Mouse (Mus musculus) forelimb bud, embryonic 11.5 days (tissue): ENCODE measurements at regions not wholly inside any gene's neighbourhood (a gene's known extent, or its start where the extent isn't known, plus 50 kb on each side); places are given as distances from the start of the nearest gene placed in this dataset.

Experiments
- DNase-seq: peaks from one replicate; pipeline ENCODE4 v3.0.0-alpha.2; 2012; ENCODE audit warnings: low read depth, low spot score

DNA sequence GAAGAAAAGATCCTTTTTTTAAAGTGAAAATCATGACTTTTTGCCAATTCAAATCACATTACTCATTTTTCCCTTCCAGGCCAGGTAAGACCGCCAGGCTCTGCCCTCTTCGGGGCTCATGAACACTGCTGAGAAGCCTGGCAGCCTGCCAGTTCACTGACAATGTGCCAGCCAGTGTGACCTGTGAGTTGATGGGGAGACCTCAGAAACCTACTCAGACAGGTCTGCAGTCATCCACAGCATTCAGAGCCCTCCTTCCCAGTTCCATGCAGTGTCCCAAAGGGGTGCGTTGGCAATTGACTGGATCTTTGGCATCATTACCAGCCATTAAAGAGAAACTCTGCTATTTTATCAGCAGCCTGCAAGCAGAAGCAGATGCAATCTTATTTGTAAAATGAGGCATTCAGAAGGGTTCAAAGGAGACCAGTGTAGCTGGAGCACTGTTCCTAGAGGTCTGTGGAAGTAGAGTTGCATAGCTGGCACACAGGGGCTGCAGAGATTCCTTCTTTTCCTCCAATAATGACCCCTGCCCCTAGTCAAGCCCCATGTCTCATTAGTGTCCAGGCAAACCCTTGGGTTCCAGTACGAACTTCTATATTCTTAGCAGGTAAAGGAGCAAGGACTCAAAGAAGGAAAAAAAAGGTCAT is 384.4 kb downstream of the Rapgef2 start:
- DNase-seq, result no peak

DNA sequence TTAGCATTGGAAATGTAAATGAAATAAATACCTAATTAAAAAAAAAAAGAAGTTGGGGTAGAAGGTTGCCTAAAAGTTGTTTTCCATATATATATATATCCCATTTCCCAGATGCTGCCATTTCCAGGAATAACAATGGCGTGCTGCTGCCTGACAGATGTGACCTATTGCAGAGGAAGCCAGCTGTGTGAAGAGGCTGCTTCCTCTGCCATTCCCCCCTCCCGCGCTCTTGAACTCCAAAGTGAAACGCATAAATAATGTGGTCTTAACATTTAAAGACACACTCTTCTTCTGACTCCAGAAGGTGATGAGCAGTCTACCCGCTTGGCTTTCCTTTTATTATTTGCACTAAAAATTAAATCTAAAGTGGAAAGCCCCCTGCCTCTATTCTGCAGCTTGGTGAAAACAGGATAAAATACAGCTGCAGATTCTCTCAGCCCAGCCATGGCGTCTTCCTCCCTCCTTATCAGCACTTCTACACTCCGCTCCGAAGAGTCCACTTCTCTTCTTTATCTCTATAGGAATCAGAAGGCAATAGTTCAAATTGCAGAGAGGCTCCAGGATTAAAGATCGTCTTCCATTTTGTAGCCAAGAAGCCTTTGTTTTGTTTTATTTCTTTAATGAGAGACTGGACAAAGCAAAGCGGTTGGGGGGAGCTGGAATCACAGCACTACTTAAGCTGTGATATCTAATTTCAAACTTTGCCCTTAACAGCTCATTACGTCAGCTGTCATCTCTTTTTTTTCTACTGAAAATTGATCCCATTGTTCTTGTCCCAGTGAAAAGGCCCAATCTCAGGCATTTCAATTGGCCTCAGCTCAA is 385.1 kb downstream of the Rapgef2 start:
- DNase-seq, result no peak

DNA sequence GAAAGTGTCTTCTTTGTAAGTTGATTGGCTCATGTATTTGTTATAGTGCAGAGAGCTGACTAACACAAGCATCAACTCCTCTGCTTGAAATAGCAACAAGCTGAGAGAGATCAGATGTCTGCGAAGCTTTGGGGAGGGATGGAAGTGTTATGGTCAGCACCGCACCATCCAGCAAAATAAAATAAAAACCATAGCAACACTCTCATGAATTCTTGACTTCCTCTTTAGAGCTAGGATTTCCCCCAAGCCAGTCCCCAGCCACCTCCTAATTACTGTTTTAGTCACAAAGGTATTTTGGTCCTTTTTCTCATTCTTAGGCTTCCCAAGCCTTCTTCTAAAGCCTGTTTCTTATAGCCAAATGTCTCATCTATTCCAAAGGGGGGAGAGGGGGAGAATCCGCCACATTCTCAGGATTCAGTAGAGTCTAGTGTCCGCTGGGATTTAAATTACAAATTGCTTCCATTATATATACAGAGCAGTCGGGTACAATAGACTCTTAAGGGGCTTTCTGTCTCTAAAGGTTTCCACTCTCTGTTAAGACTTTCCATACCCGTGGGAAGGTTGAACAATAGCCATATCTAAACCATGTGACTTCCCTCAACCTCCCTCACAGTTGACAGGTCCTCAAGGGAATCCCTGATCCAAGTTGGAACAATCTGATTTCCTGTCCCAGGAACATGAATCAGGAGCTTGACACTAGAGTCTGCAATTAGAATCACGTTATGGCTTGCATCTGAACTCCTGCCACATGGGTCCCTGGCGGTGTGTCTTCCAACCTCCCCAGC is 386.7 kb downstream of the Rapgef2 start:
- no peak for DNase-seq

DNA sequence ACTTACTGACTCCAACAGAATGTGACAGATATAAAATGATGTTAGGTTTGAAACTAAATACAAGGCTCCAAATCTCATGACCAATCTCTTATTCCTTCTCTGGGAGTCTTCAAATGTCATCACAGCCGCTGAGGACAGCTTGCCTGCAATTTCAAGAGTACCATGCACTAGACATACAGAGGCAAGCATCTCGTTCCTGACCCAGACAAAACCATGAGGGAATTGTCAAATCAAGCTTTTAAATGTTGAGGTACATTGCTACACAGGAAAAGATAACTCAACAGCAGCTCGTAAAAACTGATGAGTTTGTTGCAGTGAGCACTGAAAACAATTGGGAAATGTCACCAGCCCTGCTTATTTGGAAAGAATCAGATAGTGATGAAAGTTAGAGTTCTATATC is 397.0 kb downstream of the Rapgef2 start:
- DNase-seq, result no peak

DNA sequence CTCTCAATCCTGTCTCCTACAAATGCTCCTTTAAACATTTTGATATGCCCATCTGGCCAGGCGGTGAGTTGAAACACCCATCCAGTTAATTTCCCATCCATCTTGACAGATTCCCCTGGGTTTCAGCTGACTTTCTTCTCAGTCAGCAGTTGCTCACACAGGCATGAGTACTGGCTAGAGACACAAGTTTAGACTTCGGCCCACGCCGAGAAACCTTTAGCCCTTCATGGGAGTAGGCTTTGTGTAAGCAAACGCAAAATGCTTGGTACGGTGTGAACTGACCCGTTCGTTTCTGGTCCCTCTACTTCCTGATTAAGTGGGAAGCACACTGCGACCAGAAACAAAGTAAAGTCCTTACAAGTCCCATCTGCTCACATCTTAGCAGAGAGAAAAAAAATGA is 401.6 kb downstream of the Rapgef2 start:
- DNase-seq, result no peak

DNA sequence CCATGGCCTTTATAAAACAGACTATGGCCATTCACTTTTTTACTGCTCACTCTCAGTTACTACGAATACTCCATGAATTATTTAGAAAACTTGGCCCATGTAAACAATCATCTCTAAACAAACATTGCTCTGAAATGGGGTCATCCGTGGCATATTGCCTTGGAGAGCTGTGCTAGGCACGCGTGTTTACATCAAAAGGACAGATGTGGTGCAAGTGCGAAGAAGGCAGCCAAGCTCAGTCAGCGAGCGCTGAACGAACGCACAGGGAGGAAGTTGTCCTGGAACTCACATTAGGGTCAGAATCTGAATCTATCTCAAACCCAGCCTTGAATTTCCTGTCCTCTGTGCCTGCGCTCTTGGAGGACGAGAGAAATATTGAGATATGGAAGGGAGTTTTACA is 402.3 kb downstream of the Rapgef2 start:
- DNase-seq, result no peak

DNA sequence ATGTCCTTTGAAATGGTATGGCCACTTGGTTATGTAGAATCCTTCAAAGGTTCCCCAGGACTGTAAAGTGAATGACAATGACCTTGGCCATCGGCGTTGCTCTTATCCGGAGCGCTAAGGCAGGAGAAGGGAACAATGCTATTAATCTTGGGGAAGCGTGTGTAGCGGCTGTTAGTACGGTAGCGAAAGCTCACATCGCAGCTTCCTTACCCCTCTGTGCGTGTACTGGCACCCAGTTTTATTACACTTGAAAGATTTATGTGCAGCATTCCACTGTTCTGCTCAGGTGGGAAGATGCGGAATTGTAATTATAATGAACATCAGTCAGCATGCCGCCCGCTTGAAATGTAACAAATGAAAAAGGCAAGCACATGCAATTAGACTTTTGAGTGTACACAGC is 406.2 kb downstream of the Rapgef2 start:
- DNase-seq, result no peak

DNA sequence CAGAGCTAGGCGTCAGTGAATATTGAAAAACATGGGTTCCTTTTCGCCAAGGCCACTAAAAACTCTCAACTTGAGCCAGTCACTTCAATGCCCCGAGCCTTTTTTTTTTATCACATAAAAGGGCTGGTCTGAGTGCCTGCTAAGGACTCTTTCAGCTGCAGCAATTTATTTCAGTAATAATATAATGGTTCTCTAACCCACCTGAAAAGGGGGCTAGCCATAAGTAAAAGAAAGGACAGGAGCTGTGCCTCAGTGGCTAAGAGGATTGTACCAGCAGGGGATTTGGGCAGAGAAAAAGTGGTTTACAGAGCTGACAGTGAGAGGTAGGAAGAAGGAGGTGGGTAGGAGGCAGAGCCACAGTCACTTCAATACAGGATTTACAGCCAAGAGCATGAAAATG is 409.0 kb downstream of the Rapgef2 start:
- DNase-seq, result no peak

DNA sequence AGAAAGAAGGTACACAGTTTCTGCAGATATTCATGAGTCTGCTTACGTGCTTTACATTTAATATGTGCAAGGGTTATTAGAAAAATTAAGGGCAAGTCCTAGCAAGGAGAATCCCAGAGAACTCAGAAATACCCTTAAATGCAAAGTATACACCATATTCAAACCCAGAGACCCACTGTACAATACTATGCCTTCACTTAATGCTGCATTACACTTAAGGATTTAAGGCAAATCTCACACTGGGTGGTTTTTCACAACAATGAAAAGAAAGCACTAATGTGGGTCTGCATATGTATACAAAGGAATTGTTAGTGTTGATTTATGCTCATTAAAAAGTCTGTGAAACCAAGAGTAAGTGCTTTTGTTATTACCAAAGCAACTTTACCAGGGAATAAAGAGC is 419.4 kb downstream of the Rapgef2 start:
- DNase-seq, result no peak

DNA sequence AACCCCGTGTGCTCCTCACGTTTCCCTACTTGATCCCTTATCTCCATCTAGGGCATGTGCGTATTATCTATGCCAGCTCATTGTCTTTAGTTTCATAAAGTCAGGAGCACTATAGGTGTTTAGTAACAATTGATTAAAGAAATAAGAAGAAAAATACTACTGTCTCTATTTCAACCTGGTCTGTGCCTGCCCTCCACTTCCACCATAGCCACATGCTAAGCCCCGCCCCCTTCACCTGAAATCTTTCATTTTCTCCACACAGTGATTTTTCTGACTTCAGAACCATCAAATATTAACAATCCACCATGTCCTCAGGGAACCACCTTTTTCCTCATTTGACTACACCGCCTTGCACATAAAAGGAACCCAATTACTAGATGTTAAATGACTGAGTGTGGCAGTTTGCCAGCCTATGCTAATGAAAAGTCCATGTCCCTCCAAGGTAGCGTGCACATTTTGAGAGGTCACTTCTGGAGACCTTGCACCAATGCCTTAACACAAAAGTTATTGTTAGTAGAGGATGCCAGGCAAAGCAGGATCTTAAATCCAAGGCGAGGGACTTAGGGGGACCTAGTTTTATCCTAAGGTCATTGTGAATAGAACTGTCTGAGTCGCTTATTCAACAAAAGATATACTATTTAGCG is 420.1 kb downstream of the Rapgef2 start:
- no peak for DNase-seq

DNA sequence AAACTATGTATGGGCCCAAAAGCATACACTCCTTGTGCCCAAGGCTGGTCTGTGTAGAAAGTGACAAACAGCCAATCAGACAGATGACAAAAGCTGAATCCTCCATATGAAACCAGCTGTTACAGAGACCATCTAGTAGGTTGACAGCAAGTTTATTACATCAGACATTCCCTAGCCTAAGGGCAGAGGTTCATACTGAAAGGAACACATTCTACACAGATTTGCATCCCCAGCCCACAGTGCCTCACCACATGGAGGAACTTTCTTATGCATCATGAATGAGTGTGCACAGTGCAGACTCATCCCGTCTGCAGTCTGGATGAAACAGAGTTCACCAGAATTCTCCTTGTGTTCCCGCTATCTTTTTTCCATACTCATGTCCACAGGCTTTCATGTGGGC is 423.3 kb downstream of the Rapgef2 start:
- DNase-seq, result no peak

DNA sequence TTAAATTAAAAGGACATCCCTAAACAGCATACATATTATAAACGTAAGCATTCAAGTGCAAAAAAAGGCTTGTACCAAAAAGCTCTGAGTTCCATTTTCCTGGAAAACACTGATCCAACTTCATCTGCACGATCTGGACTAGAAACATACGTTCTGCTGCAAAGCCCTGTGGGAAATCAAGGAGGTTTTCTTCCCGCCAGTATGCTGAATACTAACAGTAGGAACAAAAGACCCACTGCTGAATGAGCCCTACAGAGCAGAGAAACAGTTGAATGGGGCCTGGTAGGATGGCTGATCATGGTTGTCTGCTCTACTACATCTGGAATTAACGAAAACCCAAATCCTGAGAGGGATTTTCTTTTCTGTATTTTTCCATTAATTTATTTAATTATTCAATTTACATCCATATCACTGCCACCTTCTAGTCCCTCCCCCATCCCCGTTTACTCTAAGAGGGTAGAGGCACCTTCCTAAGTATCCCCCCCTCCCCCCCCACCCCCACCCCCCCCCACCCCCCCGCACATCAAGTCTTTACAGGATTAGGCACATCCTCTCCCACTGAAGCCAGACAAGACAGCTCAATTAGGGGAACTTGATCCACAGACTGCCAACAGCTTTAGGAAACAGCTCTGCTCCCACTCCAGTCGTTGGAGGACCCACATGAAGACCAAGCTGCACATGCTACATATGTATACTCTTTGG is 439.5 kb downstream of the Rapgef2 start:
- no peak for DNase-seq

DNA sequence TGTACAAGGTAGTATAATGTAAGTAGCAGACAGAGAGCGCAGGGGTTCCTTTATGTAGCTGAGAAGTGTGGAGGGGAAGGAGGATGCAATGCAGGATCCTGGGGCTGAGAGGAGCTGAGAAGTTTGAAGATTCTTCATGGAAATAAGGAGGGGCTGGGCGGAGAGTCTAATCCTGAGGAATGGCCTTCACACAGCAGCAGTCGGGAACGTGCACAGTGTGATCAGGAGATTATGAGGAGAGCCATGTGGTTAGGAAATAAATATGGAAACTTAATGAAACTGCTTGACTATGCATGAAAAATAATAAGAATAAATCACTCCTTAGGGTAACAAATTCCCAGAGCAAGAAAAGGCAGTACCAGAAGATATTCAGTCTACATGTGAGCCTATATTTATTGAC is 445.1 kb downstream of the Rapgef2 start:
- no peak for DNase-seq

DNA sequence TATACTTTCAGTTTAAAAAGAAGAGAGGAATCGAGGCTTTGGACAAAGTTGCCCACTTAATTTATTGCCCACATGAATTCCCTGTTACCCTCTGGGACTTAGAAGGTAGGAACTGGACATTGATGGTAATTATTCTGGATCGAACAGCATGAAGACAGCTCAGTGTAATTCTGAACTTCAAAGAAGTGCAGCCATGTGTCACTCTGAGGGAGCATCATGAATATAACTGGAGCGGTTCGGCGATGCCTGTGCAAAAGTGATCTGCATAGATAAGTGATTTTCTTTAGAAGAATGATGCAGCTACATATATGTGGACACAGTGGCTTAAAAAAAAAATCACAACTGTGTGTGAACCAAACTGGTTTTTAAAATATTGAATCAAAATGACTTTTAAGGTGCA is 449.5 kb downstream of the Rapgef2 start:
- DNase-seq, result no peak

DNA sequence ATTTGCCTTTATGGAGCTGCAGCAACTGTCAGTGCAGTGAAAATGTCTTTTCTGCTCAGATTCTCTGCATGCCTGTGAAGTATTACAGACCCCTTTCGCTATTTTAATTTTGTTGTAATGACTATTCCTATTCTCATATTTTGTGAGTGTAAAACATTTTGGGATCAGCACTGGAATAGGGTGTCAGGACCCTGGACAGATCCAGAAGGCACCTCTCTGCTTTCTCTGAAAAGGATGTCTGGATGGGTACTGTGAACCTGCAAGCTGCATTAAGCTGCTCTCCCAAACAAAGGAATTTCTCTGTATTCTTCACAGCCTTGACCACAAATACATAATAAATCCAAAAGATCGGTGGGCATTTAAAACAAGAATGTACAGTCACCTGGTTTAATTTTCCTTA is 460.8 kb downstream of the Rapgef2 start:
- DNase-seq, result peak; percentile 55

DNA sequence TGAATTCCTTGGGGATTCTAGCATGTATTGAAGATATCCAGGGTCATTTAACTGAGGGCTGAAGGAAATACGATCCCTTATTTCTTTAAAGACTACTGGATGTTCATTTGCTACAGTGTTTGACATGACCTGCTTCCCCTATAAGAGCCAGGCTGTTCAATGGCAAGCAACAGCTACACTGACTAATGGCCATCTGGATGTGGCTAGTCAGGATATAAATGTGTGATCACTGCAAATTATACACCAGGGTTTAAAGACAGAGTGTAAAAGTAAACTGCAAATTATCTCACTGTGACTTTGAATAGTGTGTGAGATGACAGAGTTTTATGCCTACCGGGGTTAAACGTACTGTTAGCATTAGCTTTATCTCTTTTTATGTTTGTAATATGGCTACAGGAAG is 473.9 kb downstream of the Rapgef2 start:
- DNase-seq, result no peak

DNA sequence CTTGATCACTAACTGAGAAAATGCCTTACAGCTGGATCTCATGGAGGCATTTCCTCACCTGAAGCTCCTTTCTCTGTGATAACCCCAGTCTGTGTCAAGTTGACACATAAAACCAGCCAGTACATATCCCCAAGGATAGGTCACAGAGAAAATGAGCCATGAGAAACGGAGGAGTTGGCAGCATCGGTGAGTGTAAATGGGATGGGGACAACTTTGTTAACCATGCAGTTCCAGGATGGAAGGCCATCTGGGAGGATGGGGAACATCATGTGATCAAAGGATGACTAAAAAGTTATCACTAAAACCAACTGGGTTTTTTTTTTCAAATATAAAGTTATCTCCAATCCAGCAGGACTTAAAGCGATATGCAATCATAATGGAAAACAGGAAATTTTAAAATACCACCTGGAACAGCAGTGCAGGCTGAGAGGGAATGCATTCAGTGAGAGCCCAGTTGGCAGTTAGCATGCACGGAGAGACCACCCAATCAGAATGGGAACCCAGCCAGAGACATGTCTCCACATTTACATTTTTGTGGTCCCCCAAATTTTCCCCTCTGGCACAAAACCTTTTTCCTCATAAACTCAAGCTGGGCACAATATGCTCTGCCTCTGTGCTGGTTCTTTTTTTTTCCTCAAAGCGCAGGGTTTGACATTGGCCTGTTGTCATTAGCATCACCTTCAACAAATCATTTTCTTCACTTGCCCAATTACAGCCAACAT is 475.7 kb downstream of the Rapgef2 start:
- no peak for DNase-seq

DNA sequence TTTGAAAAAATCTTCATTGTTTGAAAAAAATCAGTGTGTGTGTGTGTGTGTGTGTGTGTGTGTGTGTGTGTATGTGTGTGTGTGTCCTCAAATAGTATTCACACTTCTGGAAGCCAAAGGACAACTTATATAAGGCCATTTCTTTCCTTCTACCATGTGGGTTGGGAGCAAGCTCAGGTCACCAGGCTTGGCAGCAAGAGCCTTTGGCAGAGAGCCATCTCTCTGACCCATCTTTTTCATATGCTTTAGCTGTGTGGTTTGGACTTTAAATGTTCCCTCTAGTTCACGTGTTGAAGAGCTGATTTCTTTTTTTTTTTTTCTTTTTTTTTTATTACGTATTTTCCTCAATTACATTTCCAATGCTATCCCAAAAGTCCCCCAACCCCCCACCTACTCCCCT is 483.1 kb downstream of the Rapgef2 start:
- no peak for DNase-seq

DNA sequence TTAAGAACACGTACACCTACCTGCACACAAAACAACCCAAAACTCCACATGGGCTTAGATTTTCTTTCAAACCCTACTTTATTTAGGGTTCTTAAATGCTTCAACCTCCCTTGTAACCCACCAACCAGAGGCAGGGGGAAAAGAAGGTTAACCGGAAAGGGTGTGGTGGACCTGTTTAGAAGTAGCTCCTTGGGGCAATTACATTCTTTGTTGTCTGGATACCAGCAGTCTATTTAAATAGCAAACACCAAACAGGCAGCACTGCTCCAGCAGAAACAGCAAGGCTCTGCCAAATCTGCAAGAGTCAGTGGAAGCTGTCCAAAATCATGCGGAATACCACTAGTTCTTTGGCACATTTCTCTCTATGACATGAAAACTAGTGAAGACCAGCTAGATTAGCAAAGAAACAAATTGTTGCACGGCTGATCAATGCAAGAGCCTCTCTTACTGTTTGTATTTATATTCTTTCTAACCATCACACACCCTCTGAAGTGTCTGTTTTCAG is 490.3 kb downstream of the Rapgef2 start:
- DNase-seq, result no peak

DNA sequence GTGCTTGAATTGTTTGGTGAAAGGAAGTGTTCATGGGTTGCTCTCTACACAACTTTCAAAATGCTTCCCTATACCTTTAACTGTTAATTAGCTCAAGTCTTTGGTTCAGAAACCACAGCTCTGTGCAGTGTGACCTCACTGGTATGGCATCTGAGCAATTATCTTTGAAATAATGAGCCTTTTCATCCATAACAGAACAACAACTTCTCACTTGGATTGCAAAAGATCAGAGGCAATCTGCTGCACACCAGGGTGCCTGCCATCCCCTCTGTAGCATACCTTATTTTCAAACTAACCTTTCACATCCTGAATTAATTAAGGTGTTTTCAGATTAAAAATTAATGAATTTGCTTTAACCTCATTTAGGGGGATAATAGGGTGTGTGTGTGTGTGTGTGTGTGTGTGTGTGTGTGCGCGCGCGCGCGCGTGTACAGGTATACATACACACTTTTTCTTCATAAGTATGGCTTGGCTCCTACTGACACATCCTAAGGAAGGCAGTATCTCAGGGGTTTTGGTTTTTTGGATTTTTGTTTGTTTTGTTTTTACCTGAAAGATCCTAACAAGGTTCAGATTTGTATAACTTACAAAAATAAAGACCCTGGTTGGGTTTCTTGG is 493.8 kb downstream of the Rapgef2 start:
- peak; percentile 17 for DNase-seq
